Mouse (Mus musculus) testis, adult 2 months (tissue): ENCODE data around the gene Radil.

ENCODE experiments used
- CTCF ChIP-seq: fragments of 200-500 bp; IDR thresholded peaks from 2 replicates; pipeline ENCODE4 v1.5.1; 2012; ENCODE audit warnings: low read depth, mild to moderate bottlenecking, inconsistent platforms, low read length, moderate library complexity; ENCODE audit not compliant: control insufficient read depth, insufficient read depth, insufficient replicate concordance
- POLR2A ChIP-seq: fragments of 200-500 bp; IDR thresholded peaks from 2 replicates; pipeline ENCODE4 v1.6.1; 2012; ENCODE audit warnings: low read depth, mild to moderate bottlenecking, inconsistent platforms, low read length, moderate library complexity; ENCODE audit not compliant: control insufficient read depth

- TF ChIP-seq POLR2A (no peak), CTCF (no peak)
Observed at GRCm38 (mm10) chr5:142448623-142449022, 102.3 kb downstream of the Radil start.
